Mouse (Mus musculus) limb, embryonic 13.5 days (tissue): ENCODE measurements around the gene Cd59b. TPM values are rescaled to one million over a fixed set of nuclear protein-coding genes. Genes with fewer than 3 reads are reported as not detected.
"Not testable (repeated sequence)": the region's sequence is repeated elsewhere in the genome, so short reads cannot be mapped to it uniquely, and the experiment has no call there.

Experiments
- ATAC-seq: fragments of 200-750 bp; cut with Nextera tagmentation; 2 replicates; pipeline ENCODE4 v1.8.0; 2017; ENCODE audit warnings: low read depth, moderate number of reproducible peaks, moderate TSS enrichment; ENCODE audit not compliant: low FRiP score
- H3K27ac ChIP-seq: fragments of 300-500 bp; sonication (generic); 2 replicates; pipeline ENCODE4 v1.5.1; 2015; ENCODE audit warnings: inconsistent platforms, mild to moderate bottlenecking, moderate library complexity
- H3K27me3 ChIP-seq: fragments of 300-500 bp; sonication (generic); 2 replicates; pipeline ENCODE4 v1.6.1; 2015; ENCODE audit warnings: mild to moderate bottlenecking, inconsistent platforms
- H3K36me3 ChIP-seq: fragments of 300-500 bp; sonication (generic); 2 replicates; pipeline ENCODE4 v1.6.1; 2015; ENCODE audit warnings: inconsistent platforms, mild to moderate bottlenecking, moderate library complexity
- H3K4me1 ChIP-seq: fragments of 300-500 bp; sonication (generic); 2 replicates; pipeline ENCODE4 v1.6.1; 2015; ENCODE audit warnings: inconsistent platforms
- H3K4me2 ChIP-seq: fragments of 300-500 bp; sonication (generic); replicated peaks from 2 replicates; pipeline ENCODE4 v1.6.1; 2015; ENCODE audit warnings: inconsistent platforms, mild to moderate bottlenecking, moderate library complexity
- H3K4me3 ChIP-seq: fragments of 300-500 bp; sonication (generic); 2 replicates; pipeline ENCODE4 v1.5.1; 2015; ENCODE audit warnings: moderate library complexity, mild to moderate bottlenecking, inconsistent platforms
- H3K9ac ChIP-seq: fragments of 300-500 bp; sonication (generic); 2 replicates; pipeline ENCODE4 v1.6.1; 2015; ENCODE audit warnings: mild to moderate bottlenecking, inconsistent platforms
- H3K9me3 ChIP-seq: fragments of 300-500 bp; sonication (generic); 2 replicates; pipeline ENCODE4 v1.6.1; 2016; ENCODE audit warnings: inconsistent platforms
- WGBS: fragments of 180-500 bp; shearing (Covaris S2); methylation state at CpG from one replicate; pipeline ENCODE4 v1.1.7; 2015; 5-methylcytosine and 5-hydroxymethylcytosine counted together
- polyA plus RNA-seq: library from polyadenylated mRNA; unstranded; fragments of >200 nt; fragmentation: Nextera tagmentation; extraction: Ambion mirVana; gene quantifications from 2 replicates; pipeline ENCODE4 v1.2.1, GENCODE M21; 2015

The Cd59b gene
- polyA plus RNA-seq, 1 experiment from 2014 or later = 3.7 TPM

DNA sequence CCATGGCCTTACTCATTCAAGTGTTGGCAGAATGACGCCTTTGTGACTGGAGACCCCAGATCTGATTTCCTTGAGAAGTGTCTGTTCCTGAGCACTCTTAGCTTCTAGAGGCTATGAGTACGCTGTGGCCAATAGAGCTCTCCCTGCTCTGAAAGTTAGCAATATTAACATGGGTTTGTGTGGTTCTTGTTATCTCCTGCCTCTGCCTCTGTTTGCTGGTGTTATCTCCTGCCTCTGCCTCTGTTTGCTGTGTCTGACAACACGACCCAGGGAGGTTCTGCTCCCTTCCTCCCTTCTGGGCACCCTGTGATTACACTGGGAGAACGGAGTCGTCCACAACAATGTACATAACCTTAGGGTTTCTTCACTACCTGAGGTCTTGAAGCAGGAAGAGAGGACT is 8.6 kb downstream of the Cd59b start:
- not testable (repeated sequence) for H3K9me3 ChIP-seq, H3K27me3 ChIP-seq, H3K9ac ChIP-seq, H3K4me1 ChIP-seq, H3K4me3 ChIP-seq, ATAC-seq, H3K27ac ChIP-seq, H3K36me3 ChIP-seq, H3K4me2 ChIP-seq
- WGBS = 72% methylated on average over 5 of the region's 5 CpGs

- WGBS = no CpG with 5 or more reads among the region's 1 CpGs
- H3K27me3 ChIP-seq, ATAC-seq, H3K27ac ChIP-seq, H3K9ac ChIP-seq, H3K36me3 ChIP-seq, H3K9me3 ChIP-seq, H3K4me1 ChIP-seq, H3K4me3 ChIP-seq, H3K4me2 ChIP-seq: not testable (repeated sequence)
Observed at GRCm38 (mm10) chr2:104081436-104082050, 11.9 kb downstream of the Cd59b start.

DNA sequence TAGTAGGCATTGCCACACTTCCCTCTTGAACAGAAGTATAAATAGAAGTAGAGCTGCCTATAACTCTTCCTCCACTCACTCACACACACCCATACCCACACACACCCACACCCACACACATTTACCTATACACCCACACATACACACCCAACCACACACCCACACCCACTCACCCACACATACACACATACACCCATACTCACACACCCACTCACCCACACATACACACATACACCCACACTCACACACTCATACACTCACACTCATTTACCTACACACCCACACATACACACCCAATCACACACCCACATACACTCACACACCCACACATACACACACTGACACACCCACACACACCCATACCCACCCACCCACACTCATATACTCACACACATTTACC is 12.8 kb downstream of the Cd59b start:
- H3K27ac ChIP-seq = no peak overlapping the region
- H3K9ac ChIP-seq = no peak overlapping the region
- no peak overlapping the region for H3K4me3 ChIP-seq
- ATAC-seq = no peak
- H3K4me1 ChIP-seq = no peaks in the 10 kb centered on the region
- H3K4me2 ChIP-seq = no peak overlapping the region
- no peaks in the 10 kb centered on the region for H3K36me3 ChIP-seq
- H3K9me3 ChIP-seq = no peaks in the 10 kb centered on the region
- H3K27me3 ChIP-seq = no peaks in the 10 kb centered on the region

DNA sequence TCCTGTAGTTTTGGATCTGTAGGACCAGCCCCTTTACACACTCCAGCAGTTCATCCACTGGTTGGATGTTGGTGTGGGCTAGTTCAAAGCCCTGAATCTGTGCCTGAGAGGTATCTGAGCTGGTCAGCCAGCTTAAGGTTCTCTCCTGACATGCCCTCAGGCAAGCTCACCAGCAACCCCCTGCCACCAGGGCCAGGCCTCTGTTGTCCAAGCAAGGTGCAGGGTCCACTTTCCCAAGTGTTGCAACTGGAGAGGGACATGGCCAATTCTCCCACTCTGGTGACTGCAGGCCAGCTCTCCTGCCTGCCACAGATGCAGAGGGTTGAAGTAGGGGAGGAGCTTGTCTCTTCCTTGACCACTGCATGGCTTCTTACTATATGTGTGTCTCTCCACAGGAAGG is 14.4 kb downstream of the Cd59b start:
- not testable (repeated sequence) for H3K9ac ChIP-seq, H3K36me3 ChIP-seq, H3K4me1 ChIP-seq, ATAC-seq, H3K9me3 ChIP-seq, H3K27me3 ChIP-seq, H3K27ac ChIP-seq, H3K4me2 ChIP-seq, H3K4me3 ChIP-seq

GRCm38 (mm10) chr2:104087562-104087961 is 17.9 kb downstream of the Cd59b start:
- H3K4me3 ChIP-seq, H3K27me3 ChIP-seq, H3K9me3 ChIP-seq, H3K9ac ChIP-seq, ATAC-seq, H3K4me1 ChIP-seq, H3K27ac ChIP-seq, H3K36me3 ChIP-seq, H3K4me2 ChIP-seq: not testable (repeated sequence)
- 86% methylated on average over 1 of the region's 1 CpGs for WGBS

DNA sequence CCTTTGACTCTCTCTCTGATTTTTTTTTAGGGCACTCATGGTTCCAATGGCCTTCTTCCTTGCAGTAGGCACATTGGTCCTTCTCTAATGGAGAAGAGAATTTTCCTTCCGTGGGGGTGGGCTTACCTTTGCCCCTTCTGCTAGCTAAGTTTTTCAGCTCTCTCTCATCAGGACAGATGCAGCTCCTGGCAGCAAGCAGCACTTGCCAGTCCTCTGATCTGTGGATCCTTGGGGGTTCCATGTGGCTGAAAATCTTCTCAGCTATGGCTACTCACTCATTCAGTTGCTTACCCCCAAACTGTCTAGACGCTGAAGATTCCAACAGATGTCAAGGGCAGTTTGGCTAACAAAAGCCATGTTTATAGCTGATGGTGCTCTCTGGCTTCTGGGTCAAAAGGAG is 23.7 kb downstream of the Cd59b start:
- Histone ChIP-seq H3K4me1 (peaks cover 11% of the 10 kb centered on the region), H3K4me3 (no peak overlapping the region), H3K27me3 (no peaks in the 10 kb centered on the region), H3K36me3 (no peaks in the 10 kb centered on the region), H3K4me2 (no peak overlapping the region), H3K27ac (no peak overlapping the region), H3K9ac (no peak overlapping the region), H3K9me3 (no peaks in the 10 kb centered on the region)
- no peak for ATAC-seq
- 64% methylated on average over 2 of the region's 2 CpGs for WGBS

GRCm38 (mm10) chr2:104095741-104096213 is 26.1 kb downstream of the Cd59b start, which contains the start of gene Cd59a:
Cd59a (plus strand) TSS chr2:104095801.
- Histone ChIP-seq H3K9me3 (no peaks in the 10 kb centered on the region), H3K9ac (peak within 1 kb of the TSS; percentile 61), H3K27ac (peak within 1 kb of the TSS; percentile 67), H3K27me3 (no peaks in the 10 kb centered on the region), H3K4me1 (peaks cover 13% of the 10 kb centered on the region), H3K4me2 (peak within 1 kb of the TSS; percentile 73), H3K4me3 (peak within 1 kb of the TSS; percentile 50), H3K36me3 (no peaks in the 10 kb centered on the region)
- 12% methylated on average over 15 of the region's 15 CpGs for WGBS
- ATAC-seq = peak; percentile 93

- H3K4me3 ChIP-seq = peak overlapping the region; percentile 50
- H3K9me3 ChIP-seq = no peaks in the 10 kb centered on the region
- 42% methylated on average over 10 of the region's 10 CpGs for whole genome bisulfite sequencing
- H3K4me2 ChIP-seq = peak overlapping the region; percentile 73
- ATAC-seq = 0 out of 2 replicates have a peak, but pooled peaks have one; percentile 5
- H3K4me1 ChIP-seq = peaks cover 13% of the 10 kb centered on the region
- H3K9ac ChIP-seq = peak overlapping the region; percentile 61
- no peaks in the 10 kb centered on the region for H3K27me3 ChIP-seq
- no peaks in the 10 kb centered on the region for H3K36me3 ChIP-seq
- H3K27ac ChIP-seq = peak overlapping the region; percentile 67; the same call in 1 of the 2 replicates
Observed at GRCm38 (mm10) chr2:104096256-104096655, 26.6 kb downstream of the Cd59b start.

GRCm38 (mm10) chr2:104096796-104097195 is 27.1 kb downstream of the Cd59b start:
- ATAC-seq, H3K4me3 ChIP-seq, H3K9ac ChIP-seq, H3K36me3 ChIP-seq, H3K27me3 ChIP-seq, H3K9me3 ChIP-seq, H3K27ac ChIP-seq: not testable (repeated sequence)
- Histone ChIP-seq H3K4me2 (peak overlapping the region; percentile 73; the same call in 1 of the 2 replicates), H3K4me1 (peaks cover 13% of the 10 kb centered on the region)
- WGBS = 57% methylated on average over 1 of the region's 1 CpGs

GRCm38 (mm10) chr2:104097396-104097795 is 27.7 kb downstream of the Cd59b start:
- not testable (repeated sequence) for H3K27me3 ChIP-seq, H3K9me3 ChIP-seq, H3K4me2 ChIP-seq, H3K9ac ChIP-seq, H3K4me3 ChIP-seq, H3K27ac ChIP-seq, H3K36me3 ChIP-seq, ATAC-seq
- peaks cover 13% of the 10 kb centered on the region for H3K4me1 ChIP-seq
- 84% methylated on average over 4 of the region's 4 CpGs for WGBS

- WGBS = 37% methylated on average over 3 of the region's 3 CpGs
- Histone ChIP-seq H3K36me3 (no peaks in the 10 kb centered on the region), H3K4me3 (no peak overlapping the region), H3K9ac (no peak overlapping the region), H3K9me3 (no peaks in the 10 kb centered on the region), H3K27me3 (no peaks in the 10 kb centered on the region), H3K27ac (no peak overlapping the region), H3K4me1 (peaks cover 13% of the 10 kb centered on the region), H3K4me2 (no peak overlapping the region)
- ATAC-seq = no peak
Observed at GRCm38 (mm10) chr2:104098529-104099230, 29.0 kb downstream of the Cd59b start.

DNA sequence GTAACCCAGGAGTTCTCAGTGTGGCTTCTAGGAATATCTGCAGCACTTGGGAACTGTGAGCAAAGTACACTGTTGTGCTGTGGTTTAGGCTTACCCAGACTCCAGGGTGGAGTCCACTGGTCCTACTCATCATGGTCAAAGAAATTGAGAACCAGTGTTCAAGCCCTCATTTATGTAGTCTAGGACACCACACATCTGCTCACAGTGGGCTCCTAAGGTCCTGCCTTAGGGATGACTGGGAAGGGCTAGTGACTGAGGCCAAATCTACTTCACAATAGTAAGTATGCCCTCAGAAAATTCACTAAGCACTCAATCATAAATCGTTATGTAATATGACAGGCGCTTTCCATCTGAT is 29.6 kb downstream of the Cd59b start:
- Histone ChIP-seq H3K4me1 (peaks cover 13% of the 10 kb centered on the region), H3K36me3 (no peaks in the 10 kb centered on the region), H3K9ac (no peak overlapping the region), H3K4me2 (no peak overlapping the region), H3K27me3 (no peaks in the 10 kb centered on the region), H3K27ac (no peak overlapping the region), H3K4me3 (no peak overlapping the region), H3K9me3 (no peaks in the 10 kb centered on the region)
- 94% methylated on average over 2 of the region's 2 CpGs for WGBS
- ATAC-seq = no peak

- no peak overlapping the region for H3K9ac ChIP-seq
- H3K9me3 ChIP-seq = no peaks in the 10 kb centered on the region
- H3K4me2 ChIP-seq = no peak overlapping the region
- H3K27ac ChIP-seq = no peak overlapping the region
- H3K36me3 ChIP-seq = no peaks in the 10 kb centered on the region
- H3K27me3 ChIP-seq = no peaks in the 10 kb centered on the region
- no peak for ATAC-seq
- WGBS = 53% methylated on average over 1 of the region's 1 CpGs
- peaks cover 13% of the 10 kb centered on the region for H3K4me1 ChIP-seq
- no peak overlapping the region for H3K4me3 ChIP-seq
Observed at GRCm38 (mm10) chr2:104099946-104100345, 30.3 kb downstream of the Cd59b start.
